Mouse (Mus musculus) stomach, postnatal 0 days (tissue): ENCODE results near the gene Apba2.

Experiments used
- CTCF ChIP-seq: IDR thresholded peaks from 2 replicates; pipeline ENCODE4 v1.5.1; 2016; ENCODE audit warnings: antibody characterized with exemption, low read depth, mild to moderate bottlenecking, moderate library complexity
- EP300 ChIP-seq: optimal IDR thresholded peaks from 2 replicates; pipeline ENCODE3; 2016; ENCODE audit warnings: antibody characterized with exemption

DNA sequence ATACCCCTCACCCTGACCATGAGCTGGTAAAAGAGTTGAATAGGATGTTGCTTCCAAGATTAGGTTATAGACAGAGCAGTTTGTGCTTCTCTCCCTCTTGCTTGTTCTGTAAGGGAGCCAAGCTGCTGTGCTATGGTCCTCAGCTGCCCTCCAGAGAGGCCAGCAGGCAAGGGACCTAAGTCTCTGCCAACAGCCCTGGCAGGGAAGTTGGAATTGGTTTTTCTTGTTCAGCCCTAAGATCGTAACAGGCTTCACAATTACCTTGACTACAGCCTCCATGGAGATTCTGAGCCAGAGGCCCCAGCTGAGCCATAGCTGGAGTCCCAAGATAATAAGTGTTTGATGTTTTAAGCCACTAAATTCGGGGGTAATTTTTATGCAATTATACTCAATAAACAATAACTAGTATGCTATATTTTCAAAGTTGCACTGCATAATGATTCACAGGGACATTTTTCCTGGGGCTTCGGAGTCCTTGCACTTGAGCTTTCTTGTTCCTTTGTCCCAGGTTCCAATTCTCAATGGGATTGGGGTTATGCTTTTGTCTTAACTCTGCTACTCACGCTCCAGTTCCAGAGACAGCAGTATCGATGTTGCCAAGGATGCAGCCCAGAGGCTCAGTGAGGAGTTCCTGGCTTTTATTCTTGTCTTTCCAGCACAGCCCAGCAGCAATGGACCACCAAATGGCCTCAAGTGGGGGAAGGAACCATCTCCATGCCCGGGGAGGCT is 224.6 kb downstream of the Apba2 start:
- TF ChIP-seq EP300 (no peak), CTCF (no peak)
